Mouse (Mus musculus) layer of hippocampus, adult 11-12 months (tissue): ENCODE data around the gene Ipo7.
"Not testable (repeated sequence)": the region's sequence is repeated elsewhere in the genome, so short reads cannot be mapped to it uniquely, and the experiment has no call there.

Source experiments
- DNase-seq: peaks from one replicate; pipeline ENCODE4 v3.0.0; 2022; ENCODE audit warnings: low spot score

Ipo7 gene

DNA sequence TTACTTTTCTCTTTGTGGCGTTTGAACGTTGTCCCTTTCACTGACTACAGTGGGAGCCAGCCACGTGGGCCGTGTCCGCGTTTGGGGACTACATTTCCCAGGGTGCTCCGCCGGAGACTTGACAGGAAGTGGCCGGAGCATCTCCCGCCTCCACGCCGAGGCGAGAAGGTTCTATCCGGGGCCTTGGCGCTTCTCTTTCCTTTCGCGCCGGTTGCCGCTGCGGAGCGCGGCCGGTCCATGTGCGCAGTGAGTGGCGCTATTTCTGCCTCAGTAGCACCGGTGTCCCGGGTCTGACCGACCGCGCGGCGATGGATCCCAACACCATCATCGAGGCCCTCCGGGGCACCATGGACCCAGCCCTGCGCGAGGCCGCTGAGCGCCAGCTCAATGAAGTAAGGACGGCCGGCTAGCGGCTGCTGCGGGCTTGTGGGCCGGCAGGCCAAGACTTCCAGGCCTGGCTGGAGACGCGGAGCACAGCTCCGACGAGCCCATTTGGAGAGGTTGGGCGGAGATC is at the start of gene Ipo7:
Ipo7 (plus strand) TSS at position 158 of the 514 bp plus-strand sequence.
- peak; percentile 94 for DNase-seq

GRCm38 (mm10) chr7:109968924-109969450 is 49.1 kb upstream of the Ipo7 start:
- DNase-seq, result peak; percentile 67

DNA sequence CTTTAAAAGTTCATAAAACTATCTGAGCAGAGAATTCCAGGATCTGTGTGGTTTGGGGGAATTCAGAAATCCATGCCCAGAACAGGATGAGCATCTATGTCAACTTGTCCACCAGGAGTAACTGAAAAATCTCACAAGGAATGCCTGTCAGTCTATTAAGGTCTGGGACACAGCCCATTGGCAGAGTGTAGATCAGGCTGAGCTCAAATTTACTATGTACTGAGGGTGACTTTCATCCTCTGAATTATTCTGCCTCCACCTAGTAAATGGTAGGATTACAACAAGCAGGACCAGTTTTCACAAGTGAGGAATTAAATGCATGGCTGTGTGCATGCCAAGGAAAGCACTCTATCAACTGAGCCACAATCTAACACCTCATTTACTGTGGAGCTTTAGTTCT is 48.5 kb upstream of the Ipo7 start:
- no peak for DNase-seq

DNA sequence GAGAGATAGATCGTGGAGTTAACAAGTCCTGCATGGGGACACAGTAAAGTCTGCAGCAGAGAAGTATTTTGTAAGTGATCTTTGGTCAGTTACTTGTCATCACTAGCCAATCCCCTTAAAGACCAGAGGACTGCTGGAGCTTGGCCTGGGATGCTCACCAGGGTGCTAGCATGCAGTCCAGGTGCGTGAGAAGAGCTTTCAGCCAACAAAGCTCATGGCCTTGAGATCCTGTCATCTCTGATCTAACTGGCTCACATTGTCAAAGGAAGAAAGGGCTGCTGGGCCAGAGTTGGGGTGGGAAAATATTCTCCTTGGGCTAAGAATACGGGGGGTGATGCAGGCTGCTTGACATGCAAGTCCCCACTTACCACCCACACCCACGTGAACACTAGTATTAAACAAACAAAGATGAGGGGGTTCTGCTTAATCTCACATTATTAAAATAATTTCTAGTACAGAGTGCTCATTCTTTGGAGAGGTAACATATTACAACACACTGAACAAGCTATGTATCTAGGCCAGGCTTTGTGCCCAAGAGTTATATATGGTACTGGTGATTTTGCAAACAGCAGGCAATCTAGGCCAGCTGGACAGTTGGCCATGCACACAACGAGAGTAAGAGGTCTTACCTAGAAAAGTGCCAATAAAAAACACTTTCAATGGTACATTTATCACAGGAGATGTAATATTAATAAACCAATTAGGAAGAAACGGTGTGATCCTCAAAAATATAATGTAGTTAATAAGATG is 41.9 kb upstream of the Ipo7 start:
- DNase-seq, result no peak

DNA sequence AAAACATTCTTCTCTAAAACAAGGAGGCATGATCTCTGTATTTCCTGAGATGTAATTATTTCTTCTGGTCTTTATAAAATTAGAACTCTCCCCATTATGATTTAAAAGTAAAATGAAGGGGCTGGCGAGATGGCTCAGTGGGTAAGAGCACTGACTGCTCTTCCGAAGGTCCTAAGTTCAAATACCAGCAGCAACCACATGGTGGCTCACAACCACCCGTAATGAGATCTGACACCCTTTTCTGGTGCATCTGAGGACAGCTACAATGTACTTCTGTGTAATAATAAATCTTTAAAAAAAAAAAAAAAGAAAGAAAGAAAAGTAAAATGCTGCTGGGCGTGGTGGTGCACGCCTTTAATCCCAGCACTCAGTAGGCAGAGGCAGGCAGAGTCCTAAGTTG is 40.9 kb upstream of the Ipo7 start:
- not testable (repeated sequence) for DNase-seq

DNA sequence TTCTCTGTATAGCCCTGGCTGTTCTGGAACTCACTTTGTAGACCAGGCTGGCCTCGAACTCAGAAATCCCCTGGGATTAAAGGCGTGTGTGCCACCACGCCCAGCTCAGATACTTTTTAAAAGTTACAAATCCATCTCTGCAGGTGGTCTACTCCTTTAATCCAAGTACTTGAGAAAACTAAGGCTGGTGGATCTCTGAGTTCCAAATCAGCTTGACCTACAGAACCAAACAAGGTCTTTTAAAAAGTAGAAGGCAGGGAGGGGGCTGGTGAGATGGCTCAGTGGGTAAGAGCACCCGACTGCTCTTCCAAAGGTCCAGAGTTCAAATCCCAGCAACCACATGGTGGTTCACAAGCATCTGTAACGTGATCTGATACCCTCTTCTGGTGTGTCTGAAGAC is 33.5 kb upstream of the Ipo7 start:
- not testable (repeated sequence) for DNase-seq

- no peak for DNase-seq
Observed at GRCm38 (mm10) chr7:109985661-109986132, 32.4 kb upstream of the Ipo7 start.

- peak; percentile 99 for DNase-seq
Observed at GRCm38 (mm10) chr7:109986133-109986669, 31.9 kb upstream of the Ipo7 start.

- DNase-seq, result not testable (repeated sequence)
Observed at GRCm38 (mm10) chr7:109986775-109987174, 31.3 kb upstream of the Ipo7 start, which contains the start of gene Tmem41b. TSS of gene Tmem41b (minus strand) at chr7:109986929.

DNA sequence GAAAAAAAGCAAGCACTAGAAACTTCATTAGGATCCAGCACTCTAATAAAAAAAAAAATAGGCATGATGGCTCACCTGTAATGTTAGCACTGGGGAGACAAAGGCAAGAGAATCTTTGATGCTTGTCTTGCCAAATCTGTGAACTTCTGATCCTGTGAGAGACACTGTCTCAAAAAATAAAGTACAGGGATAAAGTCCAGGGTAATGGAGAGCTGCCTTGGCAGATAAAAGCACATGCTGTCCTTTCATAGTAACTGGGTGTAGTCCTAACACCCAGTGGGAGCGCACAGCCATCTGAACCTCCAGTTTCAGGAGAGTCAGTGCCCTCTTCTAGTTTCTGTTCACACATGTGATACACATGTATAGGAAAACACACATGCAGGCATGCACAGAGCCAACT is 26.8 kb upstream of the Ipo7 start:
- no peak for DNase-seq

DNA sequence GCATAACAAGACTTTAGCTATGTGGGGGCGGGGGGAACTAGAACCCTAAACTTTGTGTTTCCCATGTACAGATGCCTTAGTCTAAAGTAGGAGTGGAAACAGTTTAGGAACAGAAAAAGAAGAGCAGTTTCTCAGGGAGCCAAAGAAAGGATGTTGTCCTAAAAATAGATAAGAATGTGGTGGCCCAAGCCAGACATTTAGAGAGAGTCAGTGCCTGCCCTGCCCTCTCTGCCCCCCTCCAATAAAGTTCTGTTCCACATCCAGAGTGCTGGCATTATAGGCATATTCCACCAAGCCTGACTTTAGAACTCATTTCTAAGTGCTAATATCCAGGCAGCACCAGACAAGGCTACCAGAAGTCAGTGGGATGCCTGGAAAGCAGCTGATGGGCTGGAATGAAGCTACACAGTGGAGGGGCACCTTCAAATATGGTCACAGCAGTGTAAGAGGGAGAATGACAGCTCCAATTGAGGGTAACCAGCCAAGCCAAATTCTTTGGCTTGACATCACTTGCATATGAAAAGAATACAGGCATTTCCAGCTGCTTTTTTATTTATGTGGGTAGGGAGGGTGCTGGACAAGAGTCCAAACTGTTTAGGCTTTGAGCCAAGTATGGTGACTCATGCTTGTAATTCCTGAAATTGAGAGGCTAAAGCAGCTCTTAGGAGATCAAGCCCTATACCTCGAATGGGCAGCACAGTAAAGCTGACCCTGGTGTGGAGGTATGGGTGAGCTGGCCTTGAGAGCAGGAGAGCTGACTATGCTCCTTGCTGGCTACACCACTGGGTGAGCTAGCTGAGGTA is 24.7 kb upstream of the Ipo7 start:
- no peak for DNase-seq

DNA sequence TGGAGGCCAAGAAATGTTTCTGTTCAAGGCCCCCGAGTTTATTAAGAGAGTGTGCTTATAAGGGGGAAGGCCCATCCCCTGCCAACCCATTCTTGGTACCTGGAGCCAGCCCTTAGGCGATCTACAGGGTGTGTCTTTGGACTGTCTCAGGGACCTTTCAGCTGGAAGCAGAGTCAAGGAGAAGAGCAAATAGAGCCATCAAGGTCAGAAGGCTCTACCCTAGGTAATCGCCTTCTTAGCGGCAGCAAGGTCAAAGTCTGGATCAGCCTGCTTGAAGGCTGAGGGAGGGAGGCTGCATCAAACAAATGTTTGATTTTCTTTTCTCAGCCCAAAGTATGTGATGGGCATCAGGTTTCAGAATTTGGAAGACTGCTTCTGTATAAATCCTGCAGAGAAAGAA is 19.7 kb upstream of the Ipo7 start:
- no peak for DNase-seq

GRCm38 (mm10) chr7:110002092-110002491 is 16.0 kb upstream of the Ipo7 start:
- no peak for DNase-seq

DNA sequence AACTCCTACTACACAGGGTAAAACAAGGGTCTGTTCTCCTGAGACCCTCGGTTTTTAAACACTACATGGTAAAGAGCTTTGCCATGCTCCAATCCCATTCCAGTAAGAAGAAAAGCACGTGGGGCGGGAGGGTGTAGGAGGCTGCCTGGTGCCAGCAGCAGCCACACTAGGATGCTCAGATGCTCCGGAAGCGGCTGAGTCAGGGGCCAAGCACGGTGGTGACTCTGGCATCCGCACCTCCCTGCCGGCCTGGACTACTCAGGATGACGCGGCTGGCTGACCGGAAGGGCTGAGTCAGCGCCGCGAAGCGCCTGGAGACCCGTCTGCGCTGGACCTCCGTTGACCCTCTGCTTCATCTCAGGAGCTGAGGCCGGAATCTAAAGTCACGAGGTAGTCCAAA is 15.1 kb upstream of the Ipo7 start:
- DNase-seq, result peak; percentile 22

DNA sequence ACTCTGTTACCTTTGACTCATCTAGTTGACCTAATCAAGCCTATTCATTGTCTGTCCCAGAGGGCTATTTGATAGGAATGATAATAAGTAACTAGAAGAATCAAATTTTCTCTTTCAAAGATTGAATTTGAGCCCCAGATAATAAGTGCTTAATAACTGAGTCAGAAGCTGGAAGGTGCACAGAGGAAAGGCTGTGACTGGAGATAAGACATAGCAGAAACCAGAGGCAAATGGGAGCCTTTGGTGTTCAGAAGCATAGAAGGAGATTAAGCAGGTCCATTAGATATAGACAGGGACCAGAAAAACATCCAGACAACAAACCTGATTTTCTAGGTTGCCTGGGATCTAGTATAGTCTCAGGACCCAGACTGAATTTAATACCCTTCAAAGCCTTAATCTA is 12.1 kb upstream of the Ipo7 start:
- DNase-seq, result no peak

- no peak for DNase-seq
Observed at GRCm38 (mm10) chr7:110006471-110007195, 11.4 kb upstream of the Ipo7 start.

GRCm38 (mm10) chr7:110008513-110008912 is 9.6 kb upstream of the Ipo7 start:
- no peak for DNase-seq

- no peak for DNase-seq
Observed at GRCm38 (mm10) chr7:110009084-110009483, 9.0 kb upstream of the Ipo7 start.

DNA sequence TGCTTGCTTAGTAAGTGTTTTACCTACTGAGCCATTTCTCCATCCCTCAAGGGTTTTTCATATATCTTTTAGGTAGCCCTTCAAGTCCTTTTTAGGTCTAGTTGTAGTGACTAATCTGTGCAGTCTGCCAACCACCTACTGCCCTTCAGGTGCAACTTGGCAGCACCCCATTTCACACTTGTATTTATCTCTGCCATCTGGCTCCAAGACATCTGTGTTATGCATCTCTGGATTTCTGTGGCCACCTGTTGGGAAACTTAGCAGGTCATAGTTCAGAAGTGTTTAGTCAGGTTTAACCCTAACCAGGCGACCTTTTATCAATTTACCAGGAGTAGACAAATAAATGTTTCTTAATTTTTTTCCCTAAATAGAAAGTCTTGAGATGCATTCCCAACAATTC is 6.7 kb upstream of the Ipo7 start:
- no peak for DNase-seq

GRCm38 (mm10) chr7:110014272-110014671 is 3.8 kb upstream of the Ipo7 start:
- DNase-seq, result no peak

- peak; percentile 34 for DNase-seq
Observed at GRCm38 (mm10) chr7:110018631-110019482, 783 bp downstream of the Ipo7 start.
